Mouse (Mus musculus) hematopoietic stem cell, adult 5-6 weeks (primary cell): ENCODE results near the gene Chst11. TPM values are rescaled to one million over a fixed set of nuclear protein-coding genes. Genes with fewer than 3 reads are reported as not detected.

ENCODE experiments used
- ATAC-seq, 2 experiments: fragments of 125-278 bp in 1 of 2; replicated peaks in 1 of 2; 2 replicates each; pipeline ENCODE4 v1.8.0; 2016 to 2017; ENCODE audit warnings: inconsistent platforms in 2 of 2, mild to moderate bottlenecking in 2 of 2, moderate number of reproducible peaks in 2 of 2, low read depth in 1 of 2, moderate TSS enrichment in 1 of 2; ENCODE audit not compliant: low FRiP score in 2 of 2, poor library complexity in 2 of 2, severe bottlenecking in 2 of 2, insufficient read depth in 1 of 2, low TSS enrichment in 1 of 2
- total RNA-seq: library from RNA; stranded (forward); fragments of 172-1452, 232-1000 nt; gene quantifications from 2 replicates; pipeline ENCODE4 v1.2.3, GENCODE M21; 2017

Gene Chst11
- total RNA-seq, 1 experiment from 2014 or later, result 27.1 TPM

DNA sequence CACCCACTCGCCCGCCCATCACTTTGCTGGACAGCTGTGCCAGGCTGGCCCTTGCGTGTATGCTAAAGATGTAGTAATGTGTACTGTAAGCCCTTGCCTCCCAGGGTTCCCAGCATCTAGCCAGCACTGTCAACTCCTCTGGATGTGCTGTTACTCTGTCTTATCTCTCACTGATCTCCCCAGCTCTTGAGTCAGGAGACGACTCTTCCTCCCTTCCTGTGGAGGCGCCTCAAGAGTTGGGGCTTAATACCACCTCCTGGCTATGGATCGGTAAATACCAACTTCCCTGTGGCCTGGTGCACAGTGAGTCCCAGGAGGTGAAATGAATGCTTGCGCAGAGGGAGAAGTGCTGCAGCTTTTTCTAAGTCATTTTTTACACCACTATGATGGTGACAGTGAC is 151.8 kb downstream of the Chst11 start:
- ATAC-seq, result no peak

DNA sequence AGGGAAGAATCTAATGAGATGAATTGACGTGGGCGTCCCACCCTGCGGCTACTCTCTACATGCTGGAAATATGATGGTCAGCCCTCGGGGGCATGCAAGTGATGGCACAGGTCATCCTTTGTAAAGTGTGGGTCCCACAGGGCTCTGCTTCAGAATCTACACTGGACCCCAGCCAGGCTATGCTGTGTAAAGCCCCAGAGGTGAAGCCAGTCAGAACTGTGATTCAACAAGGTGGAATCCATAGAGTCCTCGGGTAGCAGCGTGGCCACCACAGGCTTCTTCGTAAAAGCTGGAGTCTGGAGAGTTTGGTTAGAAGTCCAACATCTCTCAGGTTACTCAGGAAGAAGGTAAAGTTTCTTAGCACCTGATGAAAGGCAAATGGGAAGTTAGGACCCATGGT is 154.0 kb downstream of the Chst11 start:
- no peak for ATAC-seq

DNA sequence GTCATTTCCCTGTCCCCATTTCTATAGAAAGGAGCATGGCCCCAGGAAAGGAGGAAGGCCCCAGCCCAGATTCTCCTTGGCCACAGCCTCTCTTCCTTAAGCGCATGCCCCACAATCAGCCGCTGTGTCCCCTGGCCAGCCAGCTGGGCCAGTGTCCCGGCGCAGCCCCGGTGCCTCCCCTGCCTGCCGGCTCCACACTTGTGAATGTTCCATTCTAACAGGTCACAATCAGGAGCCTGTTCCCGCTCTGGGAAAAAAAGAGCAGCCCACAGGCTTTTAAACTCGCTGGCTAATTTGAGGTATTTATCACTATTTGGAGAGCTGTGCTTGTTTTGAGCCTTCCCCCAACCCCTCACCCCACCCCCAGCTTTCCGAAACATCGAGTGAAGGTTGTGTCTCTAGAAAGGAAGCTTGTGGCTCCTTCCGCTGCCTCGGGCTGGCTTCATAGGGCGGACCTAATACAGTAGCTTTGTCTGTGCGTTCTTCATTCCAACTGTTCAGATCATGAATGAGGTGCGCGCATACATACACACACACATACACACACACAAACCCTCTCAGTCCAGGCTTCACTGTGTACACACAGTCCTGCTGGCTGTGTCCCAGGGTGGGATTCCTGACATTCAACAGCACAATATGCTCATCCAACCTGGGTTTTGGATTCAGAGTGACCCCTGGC is 155.1 kb downstream of the Chst11 start:
- ATAC-seq, result no peak

DNA sequence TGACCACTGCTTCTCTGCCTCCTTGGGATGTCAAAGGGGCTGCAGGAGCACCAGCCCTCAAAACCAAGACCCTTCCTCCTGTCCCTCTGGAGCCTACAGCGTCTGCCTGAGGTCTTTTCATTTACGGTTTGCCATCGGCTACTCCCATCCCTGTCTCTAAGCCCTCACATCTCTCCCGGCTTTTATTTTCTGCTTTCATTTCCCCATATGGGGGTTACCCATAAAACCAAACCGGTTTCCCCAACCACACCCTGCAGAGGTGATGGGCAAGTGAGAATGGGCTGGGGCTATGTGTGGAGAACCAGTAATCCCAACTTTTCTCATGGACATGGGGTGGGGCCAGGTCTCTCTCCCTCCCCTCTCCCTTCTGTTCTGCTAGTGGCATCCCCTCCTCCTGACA is 156.1 kb downstream of the Chst11 start:
- ATAC-seq, result no peak

DNA sequence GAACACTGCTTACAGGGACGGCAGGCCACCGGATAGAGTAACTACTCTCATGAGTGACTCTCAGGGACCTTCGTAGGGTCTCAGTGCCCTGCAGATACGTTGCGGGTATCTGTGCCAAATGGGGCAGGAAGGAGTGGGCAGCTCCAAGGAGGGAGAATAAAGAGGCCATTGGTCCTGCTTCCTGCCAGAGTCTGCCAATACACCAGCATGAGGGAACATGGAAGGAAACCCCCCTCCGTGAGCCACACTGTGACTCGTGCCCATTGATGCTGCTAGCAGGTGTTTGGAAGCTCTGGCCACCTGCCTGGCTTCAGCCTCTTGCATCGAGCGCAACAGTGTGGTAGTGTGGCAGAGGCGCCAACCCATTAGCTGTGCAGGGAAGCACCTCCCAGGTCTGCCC is 157.8 kb downstream of the Chst11 start:
- ATAC-seq, result peak; percentile 55 to 59

DNA sequence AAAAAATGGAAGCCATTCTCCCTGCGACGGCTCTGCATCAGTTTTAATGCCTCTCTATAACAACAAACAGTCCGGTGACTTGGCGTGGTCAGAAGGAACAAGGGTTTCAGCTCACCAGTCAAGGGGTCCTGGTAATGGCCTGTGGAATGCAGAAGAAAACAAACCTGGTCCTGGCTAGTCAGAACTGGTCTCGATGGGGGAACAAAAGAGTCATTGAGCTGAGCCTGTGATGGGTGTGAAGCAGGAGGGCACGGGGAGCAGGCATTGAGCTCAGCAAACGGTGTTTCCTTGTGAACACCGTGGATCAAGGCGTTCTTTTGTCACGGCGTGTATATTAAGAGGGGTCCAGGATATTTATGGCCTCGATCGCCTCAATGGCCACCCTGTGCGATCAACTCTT is 160.5 kb downstream of the Chst11 start:
- ATAC-seq, result no peak

DNA sequence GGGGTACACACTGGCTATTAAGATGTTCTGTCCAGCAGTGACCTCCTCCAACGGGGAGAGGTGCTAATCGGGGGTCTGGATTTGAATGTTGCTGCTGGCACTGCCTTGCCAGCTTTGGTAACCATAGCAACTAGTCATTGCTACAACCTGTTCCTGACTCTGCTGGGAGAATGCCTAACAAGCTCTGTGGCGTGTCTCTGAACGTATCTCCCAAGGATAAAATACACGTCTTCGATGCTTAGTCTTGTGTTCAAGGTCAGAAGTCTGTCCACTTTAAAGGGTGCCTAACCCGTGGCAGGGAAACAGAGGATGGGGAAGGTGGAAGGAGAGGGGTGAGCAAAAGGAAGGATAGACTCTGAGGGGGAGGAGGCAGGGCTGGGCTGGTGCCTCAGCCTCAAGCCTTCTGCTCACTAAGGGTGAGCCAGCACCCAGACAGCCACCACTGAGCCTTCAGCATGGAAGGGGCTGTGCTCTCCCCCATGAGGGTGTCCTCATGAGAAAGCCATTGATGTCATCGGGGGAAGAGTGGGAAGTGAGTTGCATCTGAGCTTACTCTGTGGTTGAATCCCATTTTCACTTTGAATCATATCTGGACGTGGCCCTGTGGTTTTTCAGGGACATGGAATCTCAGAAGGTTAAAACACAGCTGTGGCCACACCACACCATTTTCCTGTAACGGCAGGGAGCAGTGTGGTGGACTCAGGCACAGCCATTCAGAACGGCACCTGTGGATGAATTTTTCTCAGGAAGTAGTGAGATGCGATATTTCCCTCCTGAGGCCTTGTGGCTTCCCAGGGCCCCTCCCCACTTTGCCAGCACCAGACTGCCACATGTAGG is 164.3 kb downstream of the Chst11 start:
- peak; percentile 40 to 48; a peak in 3 of 4 replicates for ATAC-seq

DNA sequence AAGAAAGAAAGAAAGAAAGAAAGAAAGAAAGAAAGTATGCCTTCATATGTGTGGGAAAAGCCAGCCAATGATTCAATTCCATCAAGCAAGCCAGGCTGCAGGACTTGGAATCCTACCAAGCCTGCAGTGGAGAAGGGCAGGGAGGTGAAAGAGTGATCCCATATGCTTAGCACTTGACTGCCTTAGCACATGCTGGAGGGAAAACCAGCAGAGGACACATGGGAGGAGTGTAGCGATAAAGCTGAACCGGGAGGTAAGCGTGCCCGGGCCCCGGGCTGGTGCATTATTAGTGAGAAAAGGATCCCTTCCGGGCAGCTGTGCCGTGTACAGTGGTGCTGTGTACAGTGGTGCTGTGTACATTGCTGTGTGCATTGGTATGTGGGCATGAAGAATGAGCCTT is 165.3 kb downstream of the Chst11 start:
- no peak for ATAC-seq

DNA sequence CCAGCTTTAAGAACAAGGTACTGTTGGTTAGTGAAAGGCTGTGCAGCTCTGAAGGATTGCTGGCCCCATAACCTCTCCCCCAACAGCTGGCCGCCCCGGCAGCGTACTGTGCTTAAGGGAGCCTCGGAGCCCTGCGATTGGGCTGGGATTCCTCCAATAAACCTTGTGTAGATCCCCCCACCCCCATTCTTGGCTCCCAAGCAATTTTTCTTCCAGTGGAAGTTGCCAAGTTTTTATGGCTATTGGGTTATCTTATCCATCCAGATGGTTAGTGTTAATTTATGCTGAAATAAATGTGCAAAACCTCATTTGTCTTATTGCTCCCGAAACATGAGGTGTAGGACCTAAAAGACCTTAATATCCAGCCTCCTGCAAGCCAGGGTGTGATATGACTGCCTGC is 166.1 kb downstream of the Chst11 start:
- ATAC-seq, result no peak

DNA sequence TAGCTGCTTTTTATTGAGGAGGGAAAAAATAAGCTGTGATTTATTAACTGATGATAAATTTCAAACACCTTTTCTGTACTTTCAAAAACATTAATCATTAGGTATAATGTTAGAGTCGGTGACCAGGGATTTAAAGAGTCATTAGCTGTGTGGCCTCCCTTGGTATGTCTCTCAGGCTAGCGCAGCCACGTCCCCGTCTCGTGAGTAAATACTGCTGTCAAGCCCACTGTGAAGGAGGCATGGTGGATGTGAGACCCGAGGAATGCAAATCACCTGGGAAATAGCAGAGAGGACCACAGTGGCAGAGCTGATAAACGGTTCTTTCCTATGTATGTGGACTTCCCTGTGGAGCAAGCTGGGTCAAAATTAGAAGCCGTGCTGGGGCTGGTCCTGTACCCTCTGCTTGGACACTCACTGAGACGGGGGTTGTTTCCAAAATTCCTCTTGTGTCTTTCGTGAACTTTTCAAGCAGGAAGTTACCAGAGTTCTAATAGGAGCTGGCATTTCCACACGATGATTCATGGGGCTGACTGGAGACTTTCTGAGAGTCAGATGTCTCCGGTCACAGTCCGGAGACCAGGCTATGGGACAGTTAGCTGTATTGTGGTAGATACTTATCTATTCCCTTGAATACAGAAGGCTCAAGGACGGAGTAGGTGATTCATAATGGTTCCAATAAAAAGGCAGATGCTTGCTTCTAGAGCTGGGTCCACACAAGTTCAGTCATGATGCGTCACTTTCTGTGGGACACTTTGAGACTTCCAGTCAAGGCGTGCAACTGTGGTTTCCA is 166.8 kb downstream of the Chst11 start:
- no peak for ATAC-seq

DNA sequence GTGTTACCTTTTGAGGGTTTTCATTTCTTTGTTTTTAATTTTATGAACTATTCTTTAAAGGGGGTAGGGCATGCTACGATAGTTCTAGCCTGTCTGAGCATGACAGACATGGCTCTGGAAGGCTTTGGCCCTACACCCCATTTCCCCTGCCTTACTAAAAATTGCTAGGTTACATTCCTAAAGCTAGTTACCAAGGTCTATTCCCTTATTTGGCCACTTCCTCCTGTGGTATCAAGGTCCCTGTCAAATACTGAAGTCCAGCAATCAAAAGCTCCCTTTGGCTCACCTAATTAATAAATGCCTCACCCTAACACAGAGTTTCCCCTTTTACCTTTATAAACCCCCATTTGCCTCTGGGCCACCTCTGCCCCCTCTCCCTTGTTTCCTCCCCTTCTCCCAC is 167.4 kb downstream of the Chst11 start:
- ATAC-seq, result no peak

DNA sequence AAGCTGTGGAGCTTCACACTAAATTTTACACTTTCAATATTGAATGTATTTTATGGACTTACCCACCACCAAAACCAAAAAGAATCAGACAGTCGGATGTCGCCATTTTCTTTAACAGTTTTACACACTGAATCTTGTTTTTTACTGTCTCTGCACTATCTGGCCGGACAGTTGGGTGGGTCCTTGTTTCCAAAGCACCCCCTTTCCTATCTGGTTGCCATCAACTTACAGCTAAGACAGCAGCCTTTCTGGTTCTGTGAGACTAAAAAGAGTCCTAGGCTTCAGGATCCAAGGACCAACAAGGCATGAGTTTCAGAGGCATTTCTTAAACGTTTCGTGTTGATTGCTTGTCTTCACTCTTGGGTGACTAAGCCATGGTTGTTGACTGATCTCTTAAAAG is 168.1 kb downstream of the Chst11 start:
- ATAC-seq, result no peak

DNA sequence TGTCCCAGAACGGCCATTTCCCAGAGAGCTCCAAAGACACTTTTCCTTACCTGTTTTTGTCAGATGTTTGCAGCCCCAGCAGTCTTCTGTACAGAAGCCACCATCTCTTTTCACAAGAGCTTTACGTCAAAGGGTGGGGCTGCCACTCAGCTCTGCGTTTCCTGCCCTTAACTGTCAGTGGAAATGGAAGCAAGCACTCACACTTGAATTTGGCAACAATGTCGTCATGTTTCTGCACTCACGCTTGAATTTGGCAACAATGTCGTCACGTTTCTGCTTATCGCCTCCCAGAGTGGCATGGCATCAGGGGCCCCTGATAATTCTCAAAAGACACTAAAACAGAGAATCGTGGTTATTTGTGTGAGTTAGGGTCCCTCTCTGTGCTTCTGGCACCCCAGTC is 168.6 kb downstream of the Chst11 start:
- peak; percentile 14 to 58; a peak in 2 of 4 replicates for ATAC-seq

DNA sequence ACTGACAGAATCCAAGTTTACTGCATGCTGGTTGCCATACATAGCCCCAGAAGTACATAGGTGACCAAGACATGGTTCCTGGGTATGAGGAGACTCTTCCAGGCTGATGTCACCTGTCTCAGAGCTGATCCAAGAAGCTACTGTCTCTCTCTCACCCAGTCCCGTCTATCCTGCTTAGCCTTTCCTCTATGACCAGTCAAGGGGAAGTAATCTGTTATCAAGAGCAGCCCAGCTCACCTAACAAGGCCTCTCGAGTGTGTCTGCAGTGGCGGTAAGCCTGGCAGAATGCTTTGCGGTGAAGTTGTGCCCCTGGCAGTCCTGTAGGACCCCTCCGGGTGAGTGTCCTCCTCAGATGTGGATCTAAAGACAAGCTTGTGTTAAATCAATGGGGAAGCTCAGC is 172.0 kb downstream of the Chst11 start:
- ATAC-seq, result no peak

DNA sequence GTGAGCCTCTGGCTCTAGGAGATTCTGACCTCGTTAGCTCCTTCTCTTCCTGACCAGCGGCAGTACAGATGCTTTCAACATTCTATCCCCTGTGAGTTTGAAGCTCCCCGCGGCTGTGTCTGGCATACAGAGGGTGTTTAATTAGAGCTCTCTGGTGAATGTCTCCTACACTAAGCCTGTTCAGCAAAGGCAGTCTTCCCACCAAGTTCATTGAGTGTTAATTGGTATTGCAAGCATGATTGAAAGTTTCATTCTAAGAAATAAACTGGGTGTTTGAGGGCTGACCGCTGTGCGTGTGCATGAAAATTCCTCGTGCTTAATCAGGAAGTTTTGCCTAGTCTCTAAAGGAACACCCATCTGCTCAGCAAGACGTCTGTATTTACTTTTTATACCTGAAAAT is 173.0 kb downstream of the Chst11 start:
- ATAC-seq, result no peak

DNA sequence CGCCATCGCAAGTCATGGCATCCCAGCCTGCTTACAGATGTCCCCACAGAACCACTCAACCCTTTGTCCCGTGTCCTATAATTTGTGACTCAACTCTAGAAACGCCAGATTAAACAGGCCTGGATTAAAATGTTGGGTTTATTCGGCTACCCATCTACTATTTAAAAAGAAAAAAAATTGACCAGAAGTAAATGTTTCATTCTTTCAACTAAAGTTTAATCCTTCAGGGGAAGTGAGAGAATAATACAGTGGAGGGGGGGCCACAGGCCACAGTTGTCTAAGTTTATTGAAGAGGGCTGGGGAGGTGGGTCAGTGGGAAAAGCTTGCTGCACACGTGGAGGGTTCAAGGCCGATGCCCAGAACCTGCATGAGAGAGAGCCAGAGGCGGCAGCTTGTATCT is 173.9 kb downstream of the Chst11 start:
- ATAC-seq, result no peak

DNA sequence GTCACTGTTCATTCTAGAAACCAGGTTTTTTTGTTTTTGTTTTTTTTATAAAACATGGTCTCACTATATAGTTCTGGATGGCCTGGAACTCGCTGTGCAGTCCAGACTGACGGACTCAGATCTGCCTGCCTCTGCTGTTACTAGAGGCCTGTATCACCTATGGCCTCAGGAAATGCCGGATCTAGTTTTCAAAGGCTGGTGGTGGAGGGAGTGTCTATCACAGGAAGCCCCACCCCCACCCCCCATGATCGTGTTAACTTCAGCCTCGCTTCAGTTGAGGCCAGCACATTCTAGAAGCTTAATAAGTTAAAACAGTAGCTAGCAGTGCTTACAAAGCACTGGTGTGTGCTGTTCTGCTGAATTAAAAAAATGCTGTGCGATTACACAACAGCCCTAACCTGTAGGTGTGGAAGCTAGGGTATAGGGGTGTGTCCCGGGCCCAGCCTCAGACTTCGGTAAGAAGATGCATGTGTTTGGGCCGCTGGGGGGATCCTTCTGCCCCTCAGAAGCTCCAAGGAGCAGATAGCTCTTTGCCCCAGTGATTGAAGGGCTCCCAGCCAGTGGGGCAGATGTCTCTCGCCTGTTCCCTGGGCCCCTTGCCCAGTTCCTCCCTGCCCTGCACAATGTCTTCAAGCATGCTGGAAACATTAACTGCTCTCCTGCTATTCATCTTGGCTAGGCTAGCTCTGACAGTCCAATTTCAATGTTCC is 176.5 kb downstream of the Chst11 start:
- ATAC-seq, result peak; percentile 34 to 37; a peak in 2 of 4 replicates

DNA sequence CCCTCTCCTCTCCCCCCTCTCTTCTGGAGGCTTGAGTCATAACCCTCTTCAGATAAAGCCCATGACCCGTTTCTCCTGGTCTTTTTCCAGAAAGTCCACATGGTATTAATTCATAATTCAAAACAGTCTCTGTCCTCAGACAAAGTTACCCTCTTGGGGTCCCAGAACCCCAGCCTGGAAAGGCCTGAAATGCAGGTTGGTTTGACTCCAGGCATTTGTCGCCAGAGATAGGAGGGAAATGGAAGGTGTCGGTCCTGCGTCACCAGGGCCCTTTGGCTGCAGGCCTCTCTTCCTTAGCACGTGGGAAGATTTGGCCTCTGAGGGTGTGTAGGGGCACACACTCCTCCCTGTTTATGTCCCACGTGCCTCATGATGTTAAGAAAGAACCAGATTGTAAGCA is 178.6 kb downstream of the Chst11 start:
- no peak for ATAC-seq
